Mouse (Mus musculus): ENCODE measurements around the gene Arhgef10l.
"Not testable (repeated sequence)": the region's sequence is repeated elsewhere in the genome, so short reads cannot be mapped to it uniquely, and the experiment has no call there.

DNA sequence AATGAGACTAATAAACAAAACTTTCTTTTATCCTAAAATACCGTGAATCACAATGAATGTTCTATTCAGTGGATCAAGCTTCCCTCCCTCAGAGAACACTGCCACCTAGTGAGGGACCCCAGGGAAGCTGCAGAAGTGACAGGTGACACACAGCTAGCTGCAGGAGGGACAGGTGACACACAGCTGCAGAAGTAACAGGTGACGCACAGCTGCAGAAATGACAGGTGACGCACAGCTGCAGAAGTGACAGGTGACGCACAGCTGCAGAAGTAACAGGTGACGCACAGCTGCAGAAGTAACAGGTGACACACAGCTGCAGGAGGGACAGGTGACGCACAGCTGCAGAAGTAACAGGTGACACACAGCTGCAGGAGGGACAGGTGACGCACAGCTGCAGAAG is 90.9 kb downstream of the Arhgef10l start:
- not testable (repeated sequence) for TF ChIP-seq TAL1, GATA1 (IDR thresholded peaks at IDR 0.05; ENCODE audit: low read length)

Measured in erythroblast, embryonic 14.5 days (primary cell).